Mouse (Mus musculus) forebrain, embryonic 15.5 days (tissue): ENCODE measurements around the gene Upk3a. TPM values are rescaled to one million over a fixed set of nuclear protein-coding genes. Genes with fewer than 3 reads are reported as not detected.
A peak's percentile ranks its signal among the peaks of the same experiment; 100 is the strongest.

ENCODE experiments used
- ATAC-seq: fragments of 200-750 bp; cut with Nextera tagmentation; replicated peaks from 2 replicates; pipeline ENCODE4 v1.8.0; 2017; ENCODE audit warnings: mild to moderate bottlenecking, moderate TSS enrichment, moderate library complexity
- H3K27ac ChIP-seq: fragments of 300-500 bp; sonication (generic); replicated peaks from 2 replicates; pipeline ENCODE4 v1.5.1; 2015; ENCODE audit warnings: mild to moderate bottlenecking, inconsistent platforms
- H3K27me3 ChIP-seq: fragments of 300-500 bp; sonication (generic); 2 replicates; pipeline ENCODE4 v1.6.1; 2015; ENCODE audit warnings: inconsistent platforms
- H3K36me3 ChIP-seq: fragments of 300-500 bp; sonication (generic); 2 replicates; pipeline ENCODE4 v1.6.1; 2015; ENCODE audit warnings: mild to moderate bottlenecking, inconsistent platforms
- H3K4me1 ChIP-seq: fragments of 300-500 bp; sonication (generic); 2 replicates; pipeline ENCODE4 v1.6.1; 2015; ENCODE audit warnings: inconsistent platforms
- H3K4me2 ChIP-seq: fragments of 300-500 bp; sonication (generic); replicated peaks from 2 replicates; pipeline ENCODE4 v1.6.1; 2015; ENCODE audit warnings: mild to moderate bottlenecking, inconsistent platforms
- H3K4me3 ChIP-seq: fragments of 300-500 bp; sonication (generic); 2 replicates; pipeline ENCODE4 v1.5.1; 2015; ENCODE audit warnings: mild to moderate bottlenecking, inconsistent platforms
- H3K9ac ChIP-seq: fragments of 300-500 bp; sonication (generic); replicated peaks from 2 replicates; pipeline ENCODE4 v1.6.1; 2015; ENCODE audit warnings: mild to moderate bottlenecking, inconsistent platforms
- H3K9me3 ChIP-seq: fragments of 300-500 bp; sonication (generic); 2 replicates; pipeline ENCODE4 v1.6.1; 2016; ENCODE audit warnings: inconsistent platforms
- WGBS: fragments of 180-500 bp; shearing (Covaris S2); methylation state at CpG from one replicate; pipeline ENCODE4 v1.1.7; 2015; ENCODE audit warnings: mixed read lengths; 5-methylcytosine and 5-hydroxymethylcytosine counted together
- polyA plus RNA-seq: library from polyadenylated mRNA; unstranded; fragments of >200 nt; fragmentation: Nextera tagmentation; extraction: Ambion mirVana; gene quantifications from 2 replicates; pipeline ENCODE4 v1.2.1, GENCODE M21; 2015

The Upk3a gene
- polyA plus RNA-seq, 1 experiment from 2014 or later = 0.31 TPM

GRCm38 (mm10) chr15:85037343-85037690 is 20.4 kb downstream of the Upk3a start:
- H3K27ac ChIP-seq = peak overlapping the region; percentile 42; the same call in 1 of the 2 replicates
- H3K4me2 ChIP-seq = peak overlapping the region; percentile 89
- 0 out of 2 replicates have a peak, but pooled peaks cover 5% of the 10 kb centered on the region for H3K27me3 ChIP-seq
- peak overlapping the region; percentile 91 for H3K9ac ChIP-seq
- 9% methylated on average over 8 of the region's 8 CpGs for WGBS
- H3K36me3 ChIP-seq = no peaks in the 10 kb centered on the region
- no peaks in the 10 kb centered on the region for H3K9me3 ChIP-seq
- H3K4me1 ChIP-seq = peaks cover 42% of the 10 kb centered on the region
- peak; percentile 3; the same call in 1 of the 2 replicates for ATAC-seq
- H3K4me3 ChIP-seq = peak overlapping the region; percentile 89

GRCm38 (mm10) chr15:85041546-85042225 is 24.7 kb downstream of the Upk3a start:
- Histone ChIP-seq H3K9me3 (no peaks in the 10 kb centered on the region), H3K4me1 (peaks cover 51% of the 10 kb centered on the region), H3K36me3 (peaks cover 6% of the 10 kb centered on the region; the same call in 1 of the 2 replicates), H3K9ac (no peak overlapping the region), H3K27me3 (no peaks in the 10 kb centered on the region), H3K4me2 (0 out of 2 replicates have a peak overlapping the region, but pooled peaks have one; percentile 4), H3K27ac (peak overlapping the region; percentile 82), H3K4me3 (no peak overlapping the region)
- no peak for ATAC-seq
- WGBS = 67% methylated on average over 10 of the region's 10 CpGs

- Histone ChIP-seq H3K9me3 (no peaks in the 10 kb centered on the region), H3K27me3 (no peaks in the 10 kb centered on the region), H3K27ac (peak overlapping the region; percentile 82), H3K4me1 (peaks cover 47% of the 10 kb centered on the region), H3K9ac (0 out of 2 replicates have a peak overlapping the region, but pooled peaks have one; percentile 6), H3K4me3 (no peak overlapping the region), H3K4me2 (peak overlapping the region; percentile 4; the same call in 1 of the 2 replicates), H3K36me3 (peaks cover 9% of the 10 kb centered on the region; the same call in 1 of the 2 replicates)
- WGBS = 3% methylated on average over 4 of the region's 4 CpGs
- peak; percentile 81 for ATAC-seq
Measured at GRCm38 (mm10) chr15:85042361-85042954, 25.5 kb downstream of the Upk3a start.

GRCm38 (mm10) chr15:85043116-85043515 is 26.2 kb downstream of the Upk3a start:
- H3K9me3 ChIP-seq = no peaks in the 10 kb centered on the region
- ATAC-seq = no peak
- WGBS = 52% methylated on average over 5 of the region's 5 CpGs
- H3K4me3 ChIP-seq = no peak overlapping the region
- H3K4me2 ChIP-seq = no peak overlapping the region
- peak overlapping the region; percentile 82 for H3K27ac ChIP-seq
- no peaks in the 10 kb centered on the region for H3K27me3 ChIP-seq
- H3K4me1 ChIP-seq = peaks cover 41% of the 10 kb centered on the region
- peaks cover 10% of the 10 kb centered on the region; the same call in 1 of the 2 replicates for H3K36me3 ChIP-seq
- H3K9ac ChIP-seq = 0 out of 2 replicates have a peak overlapping the region, but pooled peaks have one; percentile 6

- 89% methylated on average over 5 of the region's 5 CpGs for WGBS
- Histone ChIP-seq H3K4me2 (no peak overlapping the region), H3K9ac (no peak overlapping the region)
Measured at GRCm38 (mm10) chr15:85043761-85044160, 26.8 kb downstream of the Upk3a start.

GRCm38 (mm10) chr15:85046230-85046950 is 29.4 kb downstream of the Upk3a start:
- 89% methylated on average over 14 of the region's 14 CpGs for WGBS

More at GRCm38 (mm10) chr15:85043761-85044160, 26.8 kb downstream of the Upk3a start:
- Histone ChIP-seq H3K27me3 (no peaks in the 10 kb centered on the region), H3K9me3 (no peaks in the 10 kb centered on the region), H3K4me1 (peaks cover 34% of the 10 kb centered on the region), H3K27ac (no peak overlapping the region), H3K36me3 (peaks cover 16% of the 10 kb centered on the region), H3K4me3 (no peak overlapping the region)
- ATAC-seq = no peak

GRCm38 (mm10) chr15:85047865-85048264 is 30.9 kb downstream of the Upk3a start:
- no peak overlapping the region for H3K4me2 ChIP-seq
- H3K36me3 ChIP-seq = peaks cover 39% of the 10 kb centered on the region
- ATAC-seq = no peak
- peaks cover 10% of the 10 kb centered on the region for H3K4me1 ChIP-seq
- no peaks in the 10 kb centered on the region for H3K27me3 ChIP-seq
- no peak overlapping the region for H3K4me3 ChIP-seq
- H3K27ac ChIP-seq = no peak overlapping the region
- H3K9ac ChIP-seq = no peak overlapping the region
- WGBS = 91% methylated on average over 4 of the region's 4 CpGs
- no peaks in the 10 kb centered on the region for H3K9me3 ChIP-seq

More at GRCm38 (mm10) chr15:85046230-85046950, 29.4 kb downstream of the Upk3a start:
- Histone ChIP-seq H3K27me3 (no peaks in the 10 kb centered on the region), H3K4me1 (peaks cover 24% of the 10 kb centered on the region), H3K36me3 (peaks cover 29% of the 10 kb centered on the region), H3K27ac (no peak overlapping the region), H3K9ac (no peak overlapping the region), H3K4me2 (no peak overlapping the region), H3K9me3 (no peaks in the 10 kb centered on the region), H3K4me3 (no peak overlapping the region)
- ATAC-seq = no peak

GRCm38 (mm10) chr15:85049758-85050157 is 32.8 kb downstream of the Upk3a start:
- no peak overlapping the region for H3K9ac ChIP-seq
- peaks cover 49% of the 10 kb centered on the region for H3K36me3 ChIP-seq
- H3K27ac ChIP-seq = no peak overlapping the region
- no peak for ATAC-seq
- H3K4me1 ChIP-seq = no peaks in the 10 kb centered on the region
- 100% methylated on average over 1 of the region's 1 CpGs for WGBS
- H3K9me3 ChIP-seq = no peaks in the 10 kb centered on the region
- no peak overlapping the region for H3K4me2 ChIP-seq
- H3K4me3 ChIP-seq = no peak overlapping the region
- no peaks in the 10 kb centered on the region for H3K27me3 ChIP-seq

- H3K27ac ChIP-seq = no peak overlapping the region
- H3K9me3 ChIP-seq = no peaks in the 10 kb centered on the region
- no peak overlapping the region for H3K4me2 ChIP-seq
- H3K36me3 ChIP-seq = peaks cover 29% of the 10 kb centered on the region
- 91% methylated on average over 3 of the region's 3 CpGs for WGBS
- no peaks in the 10 kb centered on the region for H3K27me3 ChIP-seq
- H3K9ac ChIP-seq = no peak overlapping the region
- no peak for ATAC-seq
- no peaks in the 10 kb centered on the region for H3K4me1 ChIP-seq
- no peak overlapping the region for H3K4me3 ChIP-seq
Measured at GRCm38 (mm10) chr15:85054098-85054497, 37.2 kb downstream of the Upk3a start.

GRCm38 (mm10) chr15:85055186-85055585 is 38.2 kb downstream of the Upk3a start:
- Histone ChIP-seq H3K27ac (no peak overlapping the region), H3K36me3 (peaks cover 23% of the 10 kb centered on the region), H3K4me3 (no peak overlapping the region), H3K4me1 (no peaks in the 10 kb centered on the region), H3K9ac (no peak overlapping the region), H3K27me3 (no peaks in the 10 kb centered on the region), H3K4me2 (no peak overlapping the region), H3K9me3 (no peaks in the 10 kb centered on the region)
- WGBS = 85% methylated on average over 4 of the region's 4 CpGs
- no peak for ATAC-seq

GRCm38 (mm10) chr15:85063421-85063820 is 46.5 kb downstream of the Upk3a start:
- Histone ChIP-seq H3K9ac (no peak overlapping the region), H3K36me3 (peaks cover 7% of the 10 kb centered on the region), H3K27me3 (no peaks in the 10 kb centered on the region), H3K4me1 (no peaks in the 10 kb centered on the region), H3K4me3 (no peak overlapping the region), H3K9me3 (no peaks in the 10 kb centered on the region), H3K4me2 (no peak overlapping the region), H3K27ac (no peak overlapping the region)
- 91% methylated on average over 2 of the region's 2 CpGs for WGBS
- ATAC-seq = no peak

- Histone ChIP-seq H3K27me3 (no peaks in the 10 kb centered on the region; the same call in 1 of the 2 replicates), H3K4me2 (no peak overlapping the region), H3K4me1 (no peaks in the 10 kb centered on the region), H3K9ac (no peak overlapping the region), H3K36me3 (no peaks in the 10 kb centered on the region), H3K27ac (no peak overlapping the region), H3K9me3 (no peaks in the 10 kb centered on the region), H3K4me3 (no peak overlapping the region)
- WGBS = 46% methylated on average over 2 of the region's 2 CpGs
- no peak for ATAC-seq
Measured at GRCm38 (mm10) chr15:85070561-85070960, 53.6 kb downstream of the Upk3a start.
